ENCODE assay signal across 7 mouse cellular contexts in genomic region chr19:8756635-8757387, GRCm38 (mm10). TPM values are rescaled to one million over a fixed set of nuclear protein-coding genes. Genes with fewer than 3 reads are reported as not detected.
DNase-seq lines count a peak whose midpoint lies in the region; ATAC-seq lines count a peak whose summit lies in the region.

Nxf1 (plus strand) TSS chr19:8757073.

- ATAC-seq in granulocyte monocyte progenitor cell, adult 5-6 weeks (replicated peaks; ENCODE audit: poor library complexity, severe bottlenecking) = peak; percentile 92
- peak; percentile 88 for ATAC-seq in limb, embryonic 11.5 days (ENCODE audit: insufficient number of reproducible peaks, low FRiP score, low TSS enrichment, low read depth)
- peak; percentile 95 for ATAC-seq in midbrain, embryonic 14.5 days (ENCODE audit: low FRiP score, low TSS enrichment)

- H3K4me2 ChIP-seq in limb, embryonic 11.5 days (ENCODE audit: low read depth, severe bottlenecking) = peak within 1 kb of the TSS; percentile 61
- peak within 1 kb of the TSS; percentile 84 for H3K4me2 ChIP-seq in midbrain, embryonic 14.5 days (ENCODE audit: low read length)

- H3K27me3 ChIP-seq in embryonic facial prominence, embryonic 10.5 days (replicated peaks; ENCODE audit: low read depth, poor library complexity, severe bottlenecking) = no peaks in the 10 kb centered on the region
- no peaks in the 10 kb centered on the region for H3K27me3 ChIP-seq in limb, embryonic 11.5 days (ENCODE audit: control insufficient read depth, insufficient read depth, low read length)
- H3K27me3 ChIP-seq in midbrain, embryonic 14.5 days (ENCODE audit: control insufficient read depth, insufficient read depth, low read length) = no peaks in the 10 kb centered on the region

- peaks cover 62% of the 10 kb centered on the region for H3K36me3 ChIP-seq in embryonic facial prominence, embryonic 10.5 days (replicated peaks)
- peaks cover 2% of the 10 kb centered on the region; the same call in 1 of the 2 replicates for H3K36me3 ChIP-seq in limb, embryonic 11.5 days (ENCODE audit: control insufficient read depth, insufficient read depth, low read length)
- H3K36me3 ChIP-seq in midbrain, embryonic 14.5 days (ENCODE audit: control insufficient read depth, insufficient read depth, low read length) = peaks cover 36% of the 10 kb centered on the region

- no peaks in the 10 kb centered on the region for H3K9me3 ChIP-seq in embryonic facial prominence, embryonic 10.5 days
- H3K9me3 ChIP-seq in limb, embryonic 11.5 days (ENCODE audit: control insufficient read depth, low read length) = no peaks in the 10 kb centered on the region
- H3K9me3 ChIP-seq in midbrain, embryonic 14.5 days (ENCODE audit: control insufficient read depth, low read length) = no peaks in the 10 kb centered on the region

- peaks cover 21% of the 10 kb centered on the region for H3K4me1 ChIP-seq in embryonic facial prominence, embryonic 10.5 days
- H3K4me1 ChIP-seq in limb, embryonic 11.5 days (ENCODE audit: control insufficient read depth, insufficient read depth, low read length) = no peaks in the 10 kb centered on the region
- peaks cover 16% of the 10 kb centered on the region for H3K4me1 ChIP-seq in midbrain, embryonic 14.5 days (ENCODE audit: control insufficient read depth, insufficient read depth, low read length)

- H3K27ac ChIP-seq in embryonic facial prominence, embryonic 10.5 days (replicated peaks) = peak within 1 kb of the TSS; percentile 95
- H3K27ac ChIP-seq in limb, embryonic 11.5 days (replicated peaks; ENCODE audit: low read depth, low read length) = peak within 1 kb of the TSS; percentile 83
- peak within 1 kb of the TSS; percentile 87 for H3K27ac ChIP-seq in midbrain, embryonic 14.5 days (replicated peaks; ENCODE audit: low read depth, low read length)

- peak within 1 kb of the TSS; percentile 100 for H3K4me3 ChIP-seq in embryonic facial prominence, embryonic 10.5 days
- H3K4me3 ChIP-seq in limb, embryonic 11.5 days (ENCODE audit: low read depth, low read length) = peak within 1 kb of the TSS; percentile 87
- peak within 1 kb of the TSS; percentile 96 for H3K4me3 ChIP-seq in midbrain, embryonic 14.5 days (replicated peaks; ENCODE audit: low read depth, low read length)

- peak; percentile 98 for DNase-seq in adrenal gland, postnatal 10 days
- peak; percentile 96 for DNase-seq in embryonic facial prominence, embryonic 10.5 days (ENCODE audit: low spot score)
- DNase-seq in kidney, adult 18-20 months = peak; percentile 94
- peak; percentile 95 for DNase-seq in limb, embryonic 11.5 days (ENCODE audit: low spot score)
- peak; percentile 98 for DNase-seq in midbrain, embryonic 14.5 days
- DNase-seq in spleen, adult 18-20 months = peak; percentile 89 to 93

- under 1% methylated on average over 75 of the region's 75 CpGs for WGBS in embryonic facial prominence, embryonic 10.5 days
- WGBS in limb, embryonic 11.5 days = under 1% methylated on average over 75 of the region's 75 CpGs
- WGBS in midbrain, embryonic 14.5 days = under 1% methylated on average over 75 of the region's 75 CpGs

- H3K9ac ChIP-seq in limb, embryonic 11.5 days (ENCODE audit: low read length) = peak within 1 kb of the TSS; percentile 83
- peak within 1 kb of the TSS; percentile 94 for H3K9ac ChIP-seq in midbrain, embryonic 14.5 days (replicated peaks; ENCODE audit: low read length)

RNA-seq across cellular contexts. Expression of gene Nxf1, which starts in this region (rescaled TPM):
- total RNA-seq in adrenal gland, postnatal 10 days (2021) = 100 to 1,000 TPM in 1 of 2 experiments, 10 to 100 TPM in 1; 88.6 to 107 TPM
- 254 and 269 TPM in 2 replicates for polyA plus RNA-seq in embryonic facial prominence, embryonic 10.5 days (2016; fragmentation: Nextera tagmentation; extraction: Ambion mirVana)
- total RNA-seq in granulocyte monocyte progenitor cell, adult 5-6 weeks (2014; fragmentation: Nextera tagmentation) = 268 and 347 TPM in 2 replicates
- 89.4 and 113 TPM in 2 replicates for total RNA-seq in granulocyte monocyte progenitor cell, adult 5-6 weeks (2017)
- 228 and 247 TPM in 2 replicates for polyA plus RNA-seq in limb, embryonic 11.5 days (2014; fragmentation: Nextera tagmentation; extraction: Ambion mirVana)
- polyA plus RNA-seq in midbrain, embryonic 14.5 days (2014; fragmentation: Nextera tagmentation; extraction: Ambion mirVana) = 146 and 171 TPM in 2 replicates

Comparison
In these comparisons a context has a peak if more than half of its experiments do, and no peak if none do; other contexts are left out.
1. Peak in every context shown above with its lines: DNase-seq, ATAC-seq, H3K4me3 ChIP-seq and H3K27ac ChIP-seq.